ENCODE assay signal across 25 mouse cellular contexts in the genomic region with DNA sequence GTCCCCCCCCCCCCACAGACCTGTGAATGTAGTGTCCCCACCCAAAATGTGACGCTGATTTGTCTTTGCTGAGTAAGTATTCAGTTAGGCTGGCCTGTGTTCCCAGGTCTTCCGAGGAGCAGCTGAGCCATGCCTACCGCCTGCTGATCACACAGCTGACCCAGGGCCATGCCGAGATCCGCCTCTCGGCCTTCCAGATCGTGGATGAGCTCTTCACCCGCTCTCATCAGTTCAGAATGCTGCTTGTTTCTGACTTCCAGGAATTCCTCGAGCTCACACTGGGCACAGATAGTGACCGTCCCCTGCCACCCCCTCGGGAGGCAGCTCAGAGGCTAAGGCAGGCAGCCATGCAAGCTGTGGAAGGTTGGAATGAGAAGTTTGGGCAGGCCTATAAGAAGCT. TPM values are rescaled to one million over a fixed set of nuclear protein-coding genes. Genes with fewer than 3 reads are reported as not detected.
A peak's percentile ranks its signal among the peaks of the same experiment; 100 is the strongest.
DNase-seq lines count a peak whose midpoint lies in the region; ATAC-seq lines count a peak whose summit lies in the region.
"Had no signal": no experiment of that assay in that cellular context is flagged by ENCODE, and none has a peak within 500 bp of the region (broad histone marks: within the 10 kb centered on the region; RNA-seq: fewer than 3 reads in every experiment).

No protein-coding gene starts in this region.

- no peak overlapping the region for H3K4me2 ChIP-seq in forebrain, embryonic 11.5 days (ENCODE audit: low read depth, low read length, severe bottlenecking)
- H3K4me2 ChIP-seq: embryonic facial prominence, embryonic 13.5 days; forebrain, embryonic 15.5 days; heart, embryonic 12.5 days; hindbrain, embryonic 14.5 days; intestine, embryonic 15.5 days had no signal

- WGBS in forebrain, embryonic 11.5 days: 84% methylated on average over 11 of the region's 11 CpGs

- H3K36me3 ChIP-seq in forebrain, embryonic 11.5 days (ENCODE audit: control insufficient read depth, insufficient read depth, low read length): no peaks in the 10 kb centered on the region

- H3K9ac ChIP-seq in forebrain, embryonic 11.5 days (ENCODE audit: low read length): no peak overlapping the region
- H3K9ac ChIP-seq: embryonic facial prominence, embryonic 13.5 days; forebrain, embryonic 15.5 days; heart, embryonic 12.5 days; hindbrain, embryonic 14.5 days; intestine, embryonic 15.5 days had no signal

- peak; percentile 52; the same call in 1 of the 2 replicates for ATAC-seq in cerebellum, adult (ENCODE audit: insufficient number of reproducible peaks, low FRiP score, low TSS enrichment)
- no peak for ATAC-seq in forebrain, embryonic 11.5 days (replicated peaks; ENCODE audit: low FRiP score)
- ATAC-seq: CD4-positive, CD25-positive, alpha-beta regulatory T cell, adult 4 months; forebrain, embryonic 15.5 days; intestine, embryonic 15.5 days had no signal

- DNase-seq in cerebellum, postnatal 4 days (ENCODE audit: low spot score in 2 of 2): no peak
- DNase-seq in cerebellum, adult 18-20 months: peak; percentile 28 to 44
- DNase-seq in cerebellum, postnatal 10 days: peak; percentile 41 to 45
- no peak for DNase-seq in adrenal gland, adult 2 months
- no peak for DNase-seq in forebrain, embryonic 11.5 days (ENCODE audit: low spot score)
- no peak for DNase-seq in liver
- DNase-seq: adrenal gland, postnatal 10 days; B cell, adult 2 months; gastrocnemius, postnatal 10 days; heart, adult 18-20 months; kidney, adult 18-20 months had no signal

- H3K9me3 ChIP-seq in forebrain, embryonic 11.5 days (ENCODE audit: control insufficient read depth, low read length): no peaks in the 10 kb centered on the region
- H3K9me3 ChIP-seq: embryonic facial prominence, embryonic 13.5 days; forebrain, embryonic 15.5 days; G1E; heart, embryonic 12.5 days; hindbrain, embryonic 10.5 days; intestine, embryonic 15.5 days had no signal

- H3K4me3 ChIP-seq in forebrain, embryonic 11.5 days (ENCODE audit: low read depth, low read length): no peak overlapping the region
- H3K4me3 ChIP-seq: embryonic facial prominence, embryonic 13.5 days; forebrain, embryonic 15.5 days; heart, embryonic 12.5 days; hindbrain, embryonic 10.5 days; intestine, embryonic 15.5 days had no signal

- no peaks in the 10 kb centered on the region for H3K4me1 ChIP-seq in forebrain, embryonic 11.5 days (replicated peaks; ENCODE audit: control insufficient read depth, insufficient read depth, low read length)
- H3K4me1 ChIP-seq: embryonic facial prominence, embryonic 13.5 days; forebrain, embryonic 15.5 days; heart, embryonic 12.5 days; hindbrain, embryonic 10.5 days; intestine, embryonic 15.5 days had no signal

- no peak overlapping the region for H3K27ac ChIP-seq in forebrain, embryonic 11.5 days (ENCODE audit: low read depth, low read length)
- H3K27ac ChIP-seq: embryonic facial prominence, embryonic 13.5 days; forebrain, embryonic 15.5 days; hindbrain, embryonic 10.5 days; hindbrain, embryonic 14.5 days; intestine, embryonic 15.5 days had no signal

- H3K27me3 ChIP-seq in forebrain, embryonic 11.5 days (ENCODE audit: control insufficient read depth, insufficient read depth, low read length): no peaks in the 10 kb centered on the region
- H3K27me3 ChIP-seq: embryonic facial prominence, embryonic 13.5 days; forebrain, embryonic 15.5 days; heart, embryonic 12.5 days; intestine, embryonic 15.5 days had no signal

RNA-seq across cellular contexts. Expression of gene Uvssa, which starts 9.2 kb away (rescaled TPM):
- total RNA-seq in adrenal gland, adult 2 months (2021): 1 to 10 TPM; 6.3 to 6.9 TPM
- polyA plus RNA-seq in adrenal gland, adult 2 months (2012; rRNA removed): 3.5 and 3.6 TPM in 2 replicates
- 6.3 and 8.8 TPM in 2 replicates for polyA plus RNA-seq in forebrain, embryonic 11.5 days (2014; fragmentation: Nextera tagmentation; extraction: Ambion mirVana)

RNA-seq across cellular contexts. Expression of gene Nkx1-1, which starts 46.2 kb away (rescaled TPM):
- not detected for total RNA-seq in adrenal gland, adult 2 months (2021)
- polyA plus RNA-seq in adrenal gland, adult 2 months (2012; rRNA removed): not detected in 2 replicates
- not detected in 2 replicates for polyA plus RNA-seq in forebrain, embryonic 11.5 days (2014; fragmentation: Nextera tagmentation; extraction: Ambion mirVana)
- total RNA-seq: adrenal gland, postnatal 10 days; adrenal gland, postnatal 4 days; gastrocnemius, postnatal 10 days; gastrocnemius, postnatal 4 days; heart, adult 18-20 months; heart, postnatal 25 days had no signal
- polyA plus RNA-seq: CD4-positive, CD25-positive, alpha-beta regulatory T cell, adult 4 months; embryonic facial prominence, embryonic 13.5 days; forebrain, embryonic 15.5 days; G1E; heart, embryonic 12.5 days; heart, embryonic 16.5 days; intestine, embryonic 15.5 days; kidney, embryonic 14.5 days had no signal

RNA-seq across cellular contexts. Expression of gene Maea, which starts 52.2 kb away (rescaled TPM):
- total RNA-seq in adrenal gland, adult 2 months (2021): 100 to 1,000 TPM; 115 to 128 TPM
- 99.0 and 107 TPM in 2 replicates for polyA plus RNA-seq in adrenal gland, adult 2 months (2012; rRNA removed)
- polyA plus RNA-seq in forebrain, embryonic 11.5 days (2014; fragmentation: Nextera tagmentation; extraction: Ambion mirVana): 122 and 135 TPM in 2 replicates

Comparison
In these comparisons a context has a peak if more than half of its experiments do, and no peak if none do; other contexts are left out.
1. DNase-seq: peak in cerebellum, adult 18-20 months (2 of 2) and cerebellum, postnatal 10 days (2 of 2); none in cerebellum, postnatal 4 days (0 of 2), adrenal gland, adult 2 months (single experiment), forebrain, embryonic 11.5 days (single experiment) and liver (single experiment).